Mouse (Mus musculus) liver, postnatal 0 days (tissue): ENCODE data around the gene Rbms3. TPM values are rescaled to one million over a fixed set of nuclear protein-coding genes. Genes with fewer than 3 reads are reported as not detected.

Source experiments
- ATAC-seq: fragments of 200-750 bp; cut with Nextera tagmentation; 2 replicates; pipeline ENCODE4 v1.8.0; 2017; ENCODE audit warnings: mild to moderate bottlenecking, moderate library complexity
- DNase-seq: peaks from one replicate; pipeline ENCODE4 v3.0.0-alpha.2; 2016
- H3K27ac ChIP-seq: fragments of 300-500 bp; sonication (generic); 2 replicates; pipeline ENCODE4 v1.5.1; 2014; ENCODE audit warnings: antibody characterized with exemption, moderate library complexity, mild to moderate bottlenecking, low read depth
- H3K27me3 ChIP-seq: fragments of 300-500 bp; sonication (generic); 2 replicates; pipeline ENCODE4 v1.6.1; 2014; ENCODE audit warnings: low read length, control low read depth, mixed read lengths; ENCODE audit not compliant: insufficient read depth
- H3K36me3 ChIP-seq: fragments of 300-500 bp; sonication (generic); replicated peaks from 2 replicates; pipeline ENCODE4 v1.6.1; 2014; ENCODE audit warnings: mild to moderate bottlenecking, control low read depth, low read length, moderate library complexity, mixed read lengths; ENCODE audit not compliant: insufficient read depth
- H3K4me1 ChIP-seq: fragments of 300-500 bp; sonication (generic); 2 replicates; pipeline ENCODE4 v1.6.1; 2014; ENCODE audit warnings: antibody characterized with exemption, mild to moderate bottlenecking, control low read depth; ENCODE audit not compliant: insufficient read depth
- H3K4me2 ChIP-seq: fragments of 300-500 bp; sonication (generic); 2 replicates; pipeline ENCODE4 v1.6.1; 2014; ENCODE audit warnings: low read depth, mild to moderate bottlenecking, low read length, moderate library complexity, mixed read lengths
- H3K4me3 ChIP-seq: fragments of 300-500 bp; sonication (generic); 2 replicates; pipeline ENCODE4 v1.5.1; 2014; ENCODE audit warnings: low read depth, low read length
- H3K9ac ChIP-seq: fragments of 300-500 bp; sonication (generic); replicated peaks from 2 replicates; pipeline ENCODE4 v1.6.1; 2014; ENCODE audit warnings: mild to moderate bottlenecking, moderate library complexity
- H3K9me3 ChIP-seq: fragments of 300-500 bp; sonication (generic); 2 replicates; pipeline ENCODE4 v1.6.1; 2016; ENCODE audit warnings: mild to moderate bottlenecking, control low read depth, low read length, mixed read lengths
- CTCF ChIP-seq: sonication (generic); IDR thresholded peaks from 2 replicates; pipeline ENCODE4 v1.5.1; 2016; ENCODE audit warnings: antibody characterized with exemption, low read depth
- EP300 ChIP-seq: IDR thresholded peaks from 2 replicates; pipeline ENCODE4 v1.6.1; 2016; ENCODE audit warnings: antibody characterized with exemption, low read depth, mild to moderate bottlenecking
- WGBS: fragments of 180-500 bp; shearing (Covaris S2); extraction: QIAGEN DNeasy Blood & Tissue Kit; methylation state at CpG from one replicate; pipeline ENCODE4 v1.1.7; 2014; ENCODE audit not compliant: insufficient replicate concordance; 5-methylcytosine and 5-hydroxymethylcytosine counted together
- polyA plus RNA-seq: library from polyadenylated mRNA; unstranded; fragments of >200 nt; fragmentation: Nextera tagmentation; extraction: Ambion mirVana; gene quantifications from 2 replicates; pipeline ENCODE4 v1.2.1, GENCODE M21; 2015

The Rbms3 gene
- polyA plus RNA-seq, 1 experiment from 2014 or later = 2.8 TPM

- no peaks in the 10 kb centered on the region for H3K4me1 ChIP-seq
- WGBS = 36% methylated on average over 11 of the region's 11 CpGs
- TF ChIP-seq EP300 (peak; percentile 60), CTCF (no peak)
- no peaks in the 10 kb centered on the region for H3K27me3 ChIP-seq
- H3K9ac ChIP-seq = no peak overlapping the region
- H3K36me3 ChIP-seq = no peaks in the 10 kb centered on the region
- ATAC-seq (no peak), DNase-seq (no peak)
- H3K4me3 ChIP-seq = no peak overlapping the region
- H3K4me2 ChIP-seq = no peak overlapping the region
- no peak overlapping the region for H3K27ac ChIP-seq
- H3K9me3 ChIP-seq = no peaks in the 10 kb centered on the region
Observed at GRCm38 (mm10) chr9:116701511-116702179, 928.1 kb downstream of the Rbms3 start.

DNA sequence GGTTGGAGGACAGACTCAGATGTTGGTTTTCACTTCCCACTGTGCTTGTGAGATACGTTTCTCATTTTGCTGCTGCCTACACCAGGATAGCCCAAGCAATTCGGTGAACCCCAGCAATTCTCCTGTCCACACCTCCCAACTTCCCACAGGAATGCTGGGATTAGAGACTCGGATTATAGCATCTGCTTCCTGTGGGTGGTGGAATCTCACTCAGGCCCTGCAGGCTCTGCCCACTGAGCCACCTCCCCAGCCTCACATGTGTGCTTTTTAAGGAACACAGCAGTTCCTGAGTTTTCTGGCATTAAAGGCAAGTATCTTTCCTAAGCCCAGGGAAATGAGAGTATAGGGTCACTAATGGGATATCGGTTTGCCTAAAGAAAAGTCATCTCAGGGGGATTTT, 941.1 kb downstream of the Rbms3 start:
- H3K4me3 ChIP-seq = no peak overlapping the region
- 69% methylated on average over 4 of the region's 4 CpGs for WGBS
- ATAC-seq = no peak
- H3K27me3 ChIP-seq = no peaks in the 10 kb centered on the region
- no peaks in the 10 kb centered on the region for H3K4me1 ChIP-seq
- no peak for TF ChIP-seq EP300
- TF ChIP-seq CTCF = no peak
- no peak overlapping the region for H3K4me2 ChIP-seq
- no peaks in the 10 kb centered on the region for H3K36me3 ChIP-seq
- no peak overlapping the region for H3K27ac ChIP-seq
- no peaks in the 10 kb centered on the region for H3K9me3 ChIP-seq
- no peak for DNase-seq
- no peak overlapping the region for H3K9ac ChIP-seq

- TF ChIP-seq EP300 (no peak), CTCF (no peak)
- no peak overlapping the region for H3K27ac ChIP-seq
- no peaks in the 10 kb centered on the region for H3K27me3 ChIP-seq
- DNase-seq (no peak), ATAC-seq (no peak)
- 64% methylated on average over 4 of the region's 4 CpGs for WGBS
- H3K36me3 ChIP-seq = no peaks in the 10 kb centered on the region
- no peaks in the 10 kb centered on the region for H3K4me1 ChIP-seq
- no peak overlapping the region for H3K4me3 ChIP-seq
- H3K9ac ChIP-seq = no peak overlapping the region
- no peak overlapping the region for H3K4me2 ChIP-seq
- no peaks in the 10 kb centered on the region for H3K9me3 ChIP-seq
Observed at GRCm38 (mm10) chr9:116677142-116677541, 952.6 kb downstream of the Rbms3 start.

DNA sequence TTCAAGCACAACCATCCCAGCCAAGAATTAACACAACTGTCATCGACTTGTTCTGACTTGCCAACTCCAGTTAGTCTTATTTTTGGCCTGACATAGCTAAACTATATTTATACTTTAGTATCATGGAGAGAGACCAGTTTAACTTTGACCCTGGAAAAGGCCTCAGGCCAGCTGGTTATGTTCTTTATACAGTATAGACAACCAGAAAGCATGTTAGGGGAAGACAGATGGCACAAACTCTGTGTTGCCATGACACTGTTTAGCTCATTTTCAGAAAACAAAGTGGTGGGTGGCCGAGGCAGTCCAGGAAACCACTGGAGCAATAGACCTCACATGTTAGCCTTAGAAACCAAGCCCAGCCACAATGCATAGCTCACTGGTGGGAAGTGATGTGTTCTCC, 953.3 kb downstream of the Rbms3 start:
- Histone ChIP-seq H3K4me2 (no peak overlapping the region), H3K27ac (no peak overlapping the region), H3K9me3 (no peaks in the 10 kb centered on the region), H3K9ac (no peak overlapping the region), H3K27me3 (no peaks in the 10 kb centered on the region), H3K4me1 (no peaks in the 10 kb centered on the region), H3K36me3 (no peaks in the 10 kb centered on the region), H3K4me3 (no peak overlapping the region)
- ATAC-seq (no peak), DNase-seq (no peak)
- no peak for TF ChIP-seq CTCF
- no peak for TF ChIP-seq EP300
- 44% methylated on average over 2 of the region's 2 CpGs for WGBS

DNA sequence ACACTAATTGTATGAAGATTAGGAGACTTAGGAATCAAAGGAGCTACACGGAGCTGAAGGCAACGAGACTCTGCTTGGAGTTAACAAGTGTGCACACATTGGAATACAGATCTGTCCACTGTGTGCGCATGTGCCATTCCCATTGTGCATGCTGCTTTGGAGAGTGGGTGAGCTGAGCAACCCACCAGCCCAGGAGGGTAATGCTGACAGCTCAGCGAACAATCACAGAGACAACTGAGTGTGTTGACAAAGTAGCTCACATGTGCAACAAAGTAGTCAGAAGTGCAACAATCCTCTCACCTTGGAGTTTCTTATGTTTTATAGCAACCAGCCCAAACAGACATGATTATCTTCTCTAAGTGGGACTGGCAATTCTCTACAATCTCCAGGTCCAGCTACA, 955.5 kb downstream of the Rbms3 start:
- TF ChIP-seq EP300 (no peak), CTCF (no peak)
- H3K4me3 ChIP-seq = no peak overlapping the region
- DNase-seq (no peak), ATAC-seq (no peak)
- no peaks in the 10 kb centered on the region for H3K9me3 ChIP-seq
- H3K27ac ChIP-seq = no peak overlapping the region
- no peaks in the 10 kb centered on the region for H3K4me1 ChIP-seq
- no peak overlapping the region for H3K4me2 ChIP-seq
- H3K27me3 ChIP-seq = no peaks in the 10 kb centered on the region
- H3K36me3 ChIP-seq = no peaks in the 10 kb centered on the region
- no peak overlapping the region for H3K9ac ChIP-seq
- 82% methylated on average over 4 of the region's 4 CpGs for WGBS

GRCm38 (mm10) chr9:116661026-116661425, 968.7 kb downstream of the Rbms3 start:
- 67% methylated on average over 4 of the region's 4 CpGs for WGBS

GRCm38 (mm10) chr9:116659936-116660335, 969.8 kb downstream of the Rbms3 start:
- 57% methylated on average over 1 of the region's 1 CpGs for WGBS
- no peak overlapping the region for H3K4me2 ChIP-seq

More at GRCm38 (mm10) chr9:116661026-116661425, 968.7 kb downstream of the Rbms3 start:
- Histone ChIP-seq H3K9ac (no peak overlapping the region), H3K27me3 (no peaks in the 10 kb centered on the region), H3K4me1 (no peaks in the 10 kb centered on the region), H3K36me3 (no peaks in the 10 kb centered on the region), H3K9me3 (no peaks in the 10 kb centered on the region; the same call in 1 of the 2 replicates), H3K4me3 (no peak overlapping the region), H3K27ac (no peak overlapping the region), H3K4me2 (no peak overlapping the region)
- TF ChIP-seq EP300 (no peak), CTCF (no peak)
- DNase-seq (no peak), ATAC-seq (no peak)

More at GRCm38 (mm10) chr9:116659936-116660335, 969.8 kb downstream of the Rbms3 start:
- Histone ChIP-seq H3K27ac (no peak overlapping the region), H3K9me3 (no peaks in the 10 kb centered on the region; the same call in 1 of the 2 replicates), H3K36me3 (no peaks in the 10 kb centered on the region), H3K4me3 (no peak overlapping the region), H3K4me1 (no peaks in the 10 kb centered on the region), H3K27me3 (no peaks in the 10 kb centered on the region), H3K9ac (no peak overlapping the region)
- no peak for DNase-seq
- TF ChIP-seq EP300 (no peak), CTCF (no peak)
- ATAC-seq = no peak
